Mouse (Mus musculus) limb, embryonic 14.5 days (tissue): ENCODE data around the gene Rfx8. TPM values are rescaled to one million over a fixed set of nuclear protein-coding genes. Genes with fewer than 3 reads are reported as not detected.
"Not testable (repeated sequence)": the region's sequence is repeated elsewhere in the genome, so short reads cannot be mapped to it uniquely, and the experiment has no call there.

Experiments
- ATAC-seq: fragments of 200-750 bp; cut with Nextera tagmentation; 2 replicates; pipeline ENCODE4 v1.8.0; 2017; ENCODE audit warnings: low read depth, moderate number of reproducible peaks, moderate TSS enrichment; ENCODE audit not compliant: low FRiP score
- DNase-seq: peaks from one replicate; pipeline ENCODE4 v3.0.0-alpha.2; 2015; ENCODE audit warnings: low spot score
- H3K27ac ChIP-seq: fragments of 300-500 bp; sonication (generic); replicated peaks from 2 replicates; pipeline ENCODE4 v1.5.1; 2014; ENCODE audit warnings: low read depth, mild to moderate bottlenecking, low read length, moderate library complexity, mixed read lengths
- H3K27me3 ChIP-seq: fragments of 300-500 bp; sonication (generic); 2 replicates; pipeline ENCODE4 v1.6.1; 2014; ENCODE audit warnings: low read length, mixed read lengths; ENCODE audit not compliant: control insufficient read depth, insufficient read depth
- H3K36me3 ChIP-seq: fragments of 300-500 bp; sonication (generic); 2 replicates; pipeline ENCODE4 v1.6.1; 2014; ENCODE audit warnings: mild to moderate bottlenecking, low read length, moderate library complexity, mixed read lengths; ENCODE audit not compliant: control insufficient read depth, insufficient read depth
- H3K4me1 ChIP-seq: fragments of 300-500 bp; sonication (generic); 2 replicates; pipeline ENCODE4 v1.6.1; 2014; ENCODE audit warnings: antibody characterized with exemption, low read length, mixed read lengths; ENCODE audit not compliant: control insufficient read depth, insufficient read depth
- H3K4me2 ChIP-seq: fragments of 300-500 bp; sonication (generic); replicated peaks from 2 replicates; pipeline ENCODE4 v1.6.1; 2014; ENCODE audit warnings: low read depth, mild to moderate bottlenecking, low read length, moderate library complexity; ENCODE audit not compliant: severe bottlenecking
- H3K4me3 ChIP-seq: fragments of 300-500 bp; sonication (generic); replicated peaks from 2 replicates; pipeline ENCODE4 v1.5.1; 2014; ENCODE audit warnings: low read length
- H3K9ac ChIP-seq: fragments of 300-500 bp; sonication (generic); 2 replicates; pipeline ENCODE4 v1.6.1; 2014; ENCODE audit warnings: mild to moderate bottlenecking, low read depth, low read length, moderate library complexity; ENCODE audit not compliant: severe bottlenecking
- H3K9me3 ChIP-seq: fragments of 300-500 bp; sonication (generic); 2 replicates; pipeline ENCODE4 v1.6.1; 2016; ENCODE audit warnings: low read length; ENCODE audit not compliant: control insufficient read depth
- POLR2A ChIP-seq: fragments of 200-500 bp; IDR thresholded peaks from 2 replicates; pipeline ENCODE4 v1.8.0; 2012; ENCODE audit warnings: inconsistent platforms, mild to moderate bottlenecking, moderate library complexity, borderline replicate concordance; ENCODE audit not compliant: insufficient read depth, insufficient read length; ENCODE audit errors: extremely low read depth
- WGBS: fragments of 180-500 bp; shearing (Covaris S2); extraction: QIAGEN DNeasy Blood & Tissue Kit; methylation state at CpG from one replicate; pipeline ENCODE4 v1.1.7; 2014; 5-methylcytosine and 5-hydroxymethylcytosine counted together
- polyA plus RNA-seq, 2 experiments: library from polyadenylated mRNA; depleted of rRNA in 1 of 2; stranded (reverse) in 1 of 2; unstranded in 1 of 2; fragments of >200 nt; fragmentation: Nextera tagmentation in 1 of 2; extraction: Ambion mirVana in 1 of 2; gene quantifications; 2 replicates each; pipeline versions ENCODE4 v1.2.1 to v1.2.3; 2012 to 2014

Rfx8 gene
- polyA plus RNA-seq, 2 experiments = 0.59 to 1.2 TPM

DNA sequence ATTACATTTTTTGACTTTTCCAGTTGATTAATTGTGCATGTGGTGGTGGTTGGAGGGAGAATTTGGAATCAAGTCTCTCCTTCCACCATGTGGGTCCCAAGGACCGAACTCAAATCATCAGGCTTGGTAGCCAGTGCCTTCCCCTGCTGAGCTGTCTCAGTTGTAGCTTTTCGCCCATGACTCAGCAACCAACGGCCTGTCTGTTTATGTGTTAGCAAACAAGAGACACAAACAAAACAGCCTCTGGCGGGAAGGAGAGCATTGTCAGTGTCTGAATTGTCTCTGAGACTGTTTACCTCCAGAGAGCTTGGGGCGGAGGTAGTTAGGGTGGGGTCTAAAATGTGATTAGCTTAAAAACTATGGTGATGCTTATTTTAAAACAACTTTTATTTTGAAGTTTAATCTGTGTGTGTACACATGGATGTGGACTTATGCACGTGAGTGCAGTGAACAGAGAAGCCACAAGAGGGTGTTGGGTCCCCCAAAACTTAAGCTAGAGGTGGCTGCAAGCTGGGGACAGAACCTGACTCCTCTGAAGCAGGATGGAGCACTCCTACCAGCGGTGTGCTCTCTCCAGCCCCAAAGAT, 56.7 kb downstream of the Rfx8 start:
- WGBS = 85% methylated on average over 7 of the region's 7 CpGs
- no peak for ATAC-seq
- Histone ChIP-seq H3K9ac (no peak overlapping the region), H3K4me3 (no peak overlapping the region), H3K9me3 (no peaks in the 10 kb centered on the region), H3K4me2 (no peak overlapping the region), H3K27ac (no peak overlapping the region), H3K36me3 (no peaks in the 10 kb centered on the region), H3K4me1 (no peaks in the 10 kb centered on the region), H3K27me3 (no peaks in the 10 kb centered on the region)
- no peak for TF ChIP-seq POLR2A
- DNase-seq = no peak

DNA sequence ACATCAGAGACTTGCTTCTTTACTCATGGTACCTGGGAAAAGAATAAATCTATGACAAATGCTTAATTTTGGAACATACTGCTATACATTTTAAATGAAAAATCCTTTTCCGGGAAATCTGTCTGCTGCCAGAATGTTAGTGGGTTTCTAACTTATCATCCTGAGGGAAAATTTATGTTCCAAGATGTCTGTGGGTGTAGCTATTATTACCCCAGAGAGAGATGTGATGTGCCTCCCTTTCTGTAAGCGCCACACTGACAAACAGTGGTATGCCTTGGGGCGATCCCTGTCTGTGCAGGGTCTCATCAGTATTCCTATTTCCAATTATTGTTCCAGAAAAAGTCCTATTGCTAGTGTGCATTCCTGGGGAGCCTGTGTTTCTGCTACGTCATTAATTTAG, 57.7 kb downstream of the Rfx8 start:
- H3K9me3 ChIP-seq = no peaks in the 10 kb centered on the region
- H3K4me2 ChIP-seq = no peak overlapping the region
- ATAC-seq (no peak), DNase-seq (no peak)
- no peak overlapping the region for H3K9ac ChIP-seq
- H3K27me3 ChIP-seq = no peaks in the 10 kb centered on the region
- WGBS = 82% methylated on average over 4 of the region's 4 CpGs
- no peaks in the 10 kb centered on the region for H3K4me1 ChIP-seq
- H3K27ac ChIP-seq = no peak overlapping the region
- no peak overlapping the region for H3K4me3 ChIP-seq
- no peak for TF ChIP-seq POLR2A
- no peaks in the 10 kb centered on the region for H3K36me3 ChIP-seq

DNA sequence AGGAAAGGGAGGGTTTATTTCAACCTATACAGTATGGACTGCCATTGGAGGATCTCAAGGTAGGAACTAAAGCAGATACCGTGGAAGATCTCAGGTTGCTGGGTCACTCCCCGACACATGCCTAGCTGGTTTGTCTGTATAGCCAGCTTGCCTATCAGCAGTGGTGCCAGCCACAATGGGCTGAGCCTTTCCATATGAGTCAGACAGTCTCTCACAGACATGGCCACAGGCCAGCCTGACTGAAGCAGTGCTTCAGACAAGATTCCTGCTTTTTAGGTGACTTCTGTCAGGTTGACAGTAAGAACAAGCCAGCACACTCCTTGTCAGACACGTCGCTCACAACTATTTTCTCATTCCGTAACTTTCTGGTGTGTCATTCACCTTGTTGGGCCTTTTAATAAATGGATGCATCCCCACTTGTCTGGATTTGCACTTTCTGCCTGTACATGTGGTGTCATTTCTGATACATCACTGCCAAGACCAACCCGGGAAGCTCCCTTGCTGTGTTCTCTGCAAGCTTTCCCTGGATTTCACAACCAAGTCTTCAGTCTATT, 63.7 kb downstream of the Rfx8 start:
- Histone ChIP-seq H3K4me2 (no peak overlapping the region), H3K36me3 (no peaks in the 10 kb centered on the region), H3K27me3 (peaks cover 8% of the 10 kb centered on the region), H3K9me3 (no peaks in the 10 kb centered on the region), H3K27ac (no peak overlapping the region), H3K9ac (no peak overlapping the region), H3K4me1 (no peaks in the 10 kb centered on the region), H3K4me3 (no peak overlapping the region)
- TF ChIP-seq POLR2A = no peak
- DNase-seq = no peak
- WGBS = 77% methylated on average over 6 of the region's 6 CpGs
- no peak for ATAC-seq

DNA sequence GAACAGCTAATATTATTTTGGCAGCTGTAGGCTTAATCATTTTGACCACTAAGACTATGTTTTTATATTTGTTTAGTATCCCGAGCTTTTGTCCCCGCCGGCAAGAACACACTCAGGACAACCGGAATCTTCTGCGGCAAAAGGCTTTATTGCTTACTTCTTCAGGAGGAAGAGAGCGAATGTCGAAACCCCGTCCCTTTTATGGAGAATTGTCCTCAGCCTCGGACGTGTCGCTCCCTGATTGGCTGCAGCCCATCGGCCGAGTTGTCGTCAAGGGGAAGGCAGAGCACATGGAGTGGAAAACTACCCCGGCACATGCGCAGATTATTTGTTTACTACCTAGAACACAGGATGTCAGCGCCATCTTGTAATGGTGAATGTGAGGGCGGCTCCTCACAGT, 65.9 kb downstream of the Rfx8 start:
- H3K4me1 ChIP-seq, H3K36me3 ChIP-seq, ATAC-seq, H3K4me2 ChIP-seq, H3K9ac ChIP-seq, H3K9me3 ChIP-seq, H3K4me3 ChIP-seq, DNase-seq, H3K27ac ChIP-seq: not testable (repeated sequence)
- WGBS = 88% methylated on average over 18 of the region's 18 CpGs
- peaks cover 26% of the 10 kb centered on the region for H3K27me3 ChIP-seq

DNA sequence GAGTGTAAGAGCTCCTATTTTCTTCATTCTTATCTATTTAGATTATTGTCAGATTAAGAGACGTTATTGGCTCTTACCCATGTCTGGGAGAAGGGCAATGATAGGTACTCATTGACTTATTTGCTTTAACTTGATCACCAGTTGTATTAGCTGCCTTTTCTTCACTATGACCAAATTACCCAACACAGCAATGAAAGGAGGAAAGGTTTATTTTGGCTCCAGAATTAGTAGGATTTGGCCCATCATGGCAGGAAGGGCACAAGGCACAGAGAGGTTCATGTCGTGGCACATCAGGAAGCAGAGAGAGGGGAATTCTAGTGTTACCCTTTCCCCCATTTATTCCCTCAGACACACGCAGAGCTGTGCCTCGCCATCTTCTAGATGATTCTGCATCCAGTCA, 67.8 kb downstream of the Rfx8 start:
- Histone ChIP-seq H3K4me3 (no peak overlapping the region), H3K27me3 (peaks cover 38% of the 10 kb centered on the region), H3K9ac (no peak overlapping the region), H3K9me3 (no peaks in the 10 kb centered on the region), H3K36me3 (no peaks in the 10 kb centered on the region), H3K27ac (no peak overlapping the region), H3K4me1 (0 out of 2 replicates have a peak, but pooled peaks cover 9% of the 10 kb centered on the region), H3K4me2 (no peak overlapping the region)
- DNase-seq (no peak), ATAC-seq (no peak)
- 86% methylated on average over 4 of the region's 4 CpGs for WGBS
- TF ChIP-seq POLR2A = no peak

DNA sequence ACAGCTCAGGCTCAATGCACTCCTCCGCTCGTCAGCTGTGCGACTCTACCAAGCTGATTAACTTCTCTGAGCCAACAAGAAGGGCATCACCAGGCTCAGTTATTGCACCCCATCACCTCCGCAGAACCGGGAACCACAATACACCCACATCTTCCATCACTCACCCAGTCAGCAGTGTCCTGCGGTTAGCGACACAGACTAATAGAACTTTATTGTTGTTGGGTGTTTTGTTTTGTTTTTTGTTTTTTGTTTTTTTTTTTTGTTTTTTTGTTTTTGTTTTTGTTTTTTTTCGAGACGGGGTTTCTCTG, 69.6 kb downstream of the Rfx8 start, which contains the start of gene Creg2:
Gene Creg2 (minus strand): TSS at position 234 of the 308 bp plus-strand sequence.
- peak within 1 kb of the TSS; percentile 99 for H3K4me2 ChIP-seq
- H3K9ac ChIP-seq = peak within 1 kb of the TSS; percentile 49
- DNase-seq (no peak), ATAC-seq (peak; percentile 8; the same call in 1 of the 2 replicates)
- no peak for TF ChIP-seq POLR2A
- H3K27me3 ChIP-seq = peaks cover 38% of the 10 kb centered on the region
- H3K36me3 ChIP-seq = no peaks in the 10 kb centered on the region
- peaks cover 10% of the 10 kb centered on the region; the same call in 1 of the 2 replicates for H3K4me1 ChIP-seq
- no peak within 1 kb of the TSS for H3K27ac ChIP-seq
- 40% methylated on average over 9 of the region's 9 CpGs for WGBS
- no peaks in the 10 kb centered on the region for H3K9me3 ChIP-seq
- peak within 1 kb of the TSS; percentile 55 for H3K4me3 ChIP-seq
